Mouse (Mus musculus) embryo, embryonic 11.5 days (tissue): ENCODE measurements at regions not wholly inside any gene's neighbourhood (a gene's known extent, or its start where the extent isn't known, plus 50 kb on each side); places are given as distances from the start of the nearest gene placed in this dataset.
A peak's percentile ranks its signal among the peaks of the same experiment; 100 is the strongest.

Experiments used
- DNase-seq: peaks from one replicate; pipeline ENCODE4 v3.0.0-alpha.2; 2012; ENCODE audit warnings: low read depth, low spot score

- DNase-seq: no peak
Observed at GRCm38 (mm10) chr8:8186046-8186445, 475.0 kb downstream of the Efnb2 start.

DNA sequence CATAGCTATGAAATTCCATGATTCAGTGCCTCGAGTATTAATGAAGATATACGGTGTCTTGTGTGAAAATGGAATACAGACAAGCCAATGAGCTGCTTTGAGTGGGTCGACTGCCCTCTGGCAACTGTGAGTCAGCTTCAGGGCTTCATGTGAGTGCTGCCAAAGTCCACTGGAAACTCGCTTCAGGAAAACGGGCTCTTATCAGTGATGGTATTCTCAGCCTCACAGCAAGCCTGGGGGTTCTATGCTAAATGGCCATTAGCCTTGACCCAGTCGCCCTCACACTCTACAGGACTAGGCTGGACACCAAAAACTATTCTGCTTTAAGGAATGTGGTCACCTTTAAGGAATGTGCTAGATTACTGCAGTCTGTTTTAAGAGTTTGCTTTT is 477.8 kb downstream of the Efnb2 start:
- DNase-seq: no peak

DNA sequence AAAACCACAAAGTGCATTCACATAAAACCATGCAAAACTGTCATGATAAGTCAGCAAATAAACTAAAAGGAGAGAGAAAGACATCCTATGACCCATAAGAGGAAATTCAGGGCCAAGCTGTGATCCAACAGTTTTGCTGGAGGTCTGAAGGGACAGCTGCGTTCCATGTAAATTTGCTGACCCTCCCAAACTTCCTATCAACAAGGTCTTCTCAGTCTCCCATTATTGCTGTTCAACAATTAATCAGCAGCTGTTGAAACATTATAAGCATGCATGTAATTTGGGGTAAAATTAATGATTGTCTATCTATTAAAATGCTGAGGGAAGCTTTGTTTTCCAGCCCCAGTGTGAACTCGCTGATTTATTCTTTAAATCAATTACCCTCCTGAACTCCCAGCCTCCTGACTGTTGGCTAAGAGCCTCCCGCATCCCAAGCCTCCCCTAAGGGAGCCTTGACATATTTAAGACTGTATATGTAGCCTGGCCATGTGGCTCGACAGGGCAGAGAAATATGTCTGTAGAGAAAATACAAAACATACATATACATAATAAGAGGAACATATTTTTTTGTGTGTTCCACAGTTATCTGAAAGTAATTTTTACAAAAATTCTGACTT is 478.3 kb downstream of the Efnb2 start:
- DNase-seq: no peak

DNA sequence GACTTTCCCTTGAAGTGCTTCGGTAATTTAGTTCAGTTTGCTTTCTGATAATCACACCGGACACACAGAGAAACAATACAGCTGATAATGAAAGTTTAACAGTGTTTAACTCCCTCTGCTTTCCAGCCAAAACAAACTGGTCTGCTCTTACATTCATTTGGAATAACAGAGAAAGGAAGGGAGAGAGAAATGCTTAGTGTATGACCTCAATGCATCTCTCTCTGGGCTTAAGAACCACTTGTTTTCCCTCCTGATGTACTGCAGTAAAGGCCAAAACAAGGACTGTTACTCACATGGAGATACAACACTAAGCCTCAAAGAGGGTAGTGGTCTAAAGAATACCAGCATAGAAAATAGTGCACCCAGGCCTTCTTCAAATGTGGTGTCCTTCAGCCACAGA is 478.9 kb downstream of the Efnb2 start:
- no peak for DNase-seq

GRCm38 (mm10) chr8:8174286-8174685 is 486.8 kb downstream of the Efnb2 start:
- DNase-seq: no peak

DNA sequence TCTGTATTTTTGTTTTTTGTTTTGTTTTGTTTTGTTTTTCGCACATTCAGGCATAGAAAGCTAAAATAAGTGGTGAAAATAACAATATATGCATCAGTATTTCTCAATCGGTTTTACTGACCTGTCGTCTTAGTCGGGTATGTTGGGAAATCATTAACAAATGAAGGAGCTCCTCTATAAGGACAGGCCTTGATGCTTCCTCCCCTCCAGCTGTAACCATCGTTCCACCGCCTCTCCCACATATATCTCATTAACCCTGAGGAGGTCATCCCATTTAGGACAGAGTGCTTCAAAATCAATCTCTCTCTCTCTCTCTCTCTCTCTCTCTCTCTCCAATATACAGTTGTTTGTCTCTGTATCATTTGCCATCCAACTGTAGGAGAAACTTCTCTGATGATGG is 492.4 kb downstream of the Efnb2 start:
- no peak for DNase-seq

DNA sequence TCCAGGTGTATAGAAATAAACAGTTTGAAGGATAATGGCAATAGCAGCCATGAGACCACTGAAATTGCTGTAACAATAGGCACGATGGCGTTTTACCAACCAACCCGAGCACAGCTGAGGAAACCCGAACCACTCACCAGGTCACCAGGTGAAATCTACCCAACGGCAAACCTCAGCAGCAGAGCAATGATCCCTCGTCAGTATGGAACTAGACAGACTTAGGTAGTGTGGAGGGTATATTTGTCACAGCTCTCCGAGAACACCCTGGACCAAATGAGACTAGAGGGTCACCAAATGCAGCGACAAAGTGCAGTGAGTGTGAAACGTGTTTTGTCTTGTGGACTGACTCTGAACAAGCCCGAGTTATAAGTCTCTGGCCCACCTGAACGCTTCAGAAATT is 492.8 kb downstream of the Efnb2 start:
- no peak for DNase-seq

GRCm38 (mm10) chr8:8147527-8147926 is 513.5 kb downstream of the Efnb2 start:
- no peak for DNase-seq

- DNase-seq: no peak
Observed at GRCm38 (mm10) chr8:8142933-8143495, 518.0 kb downstream of the Efnb2 start.

DNA sequence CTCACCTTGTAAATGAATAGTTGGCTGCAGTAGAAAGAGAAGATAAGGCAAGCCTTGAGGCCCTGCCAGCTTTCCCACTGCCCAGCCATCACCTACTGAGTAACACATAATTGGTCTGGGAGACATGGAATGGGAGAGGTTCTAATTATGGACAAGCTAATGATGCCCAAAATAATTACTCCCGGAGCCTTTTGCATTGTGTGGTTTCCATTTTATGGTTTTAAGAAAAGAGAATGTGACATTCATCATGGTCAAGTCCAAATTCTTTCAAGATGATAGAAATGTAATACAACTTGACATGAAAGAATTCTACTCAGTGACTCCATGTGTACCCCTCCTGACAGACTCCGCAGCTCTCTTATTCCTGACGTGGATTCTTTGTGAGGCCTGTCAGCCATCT is 518.6 kb downstream of the Efnb2 start:
- no peak for DNase-seq

DNA sequence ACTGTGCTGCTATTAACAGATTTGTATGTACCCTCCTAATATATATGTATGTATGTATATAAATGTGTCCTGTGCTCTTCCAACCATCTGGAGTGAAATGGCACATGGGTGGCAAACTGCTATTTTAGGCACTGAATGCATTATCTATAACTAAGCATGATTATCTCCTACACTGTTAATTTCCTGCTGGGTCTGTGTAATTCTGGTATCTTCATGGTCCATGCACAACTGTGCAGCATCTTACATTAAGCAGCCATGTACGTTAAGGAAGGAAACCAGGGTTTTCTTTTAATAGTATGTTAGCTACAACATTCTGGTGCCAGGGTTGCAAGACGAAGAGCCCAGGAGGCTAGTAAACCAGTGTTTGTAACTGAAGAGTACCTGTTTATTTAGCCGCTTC is 521.3 kb downstream of the Efnb2 start:
- DNase-seq: no peak

GRCm38 (mm10) chr8:8133001-8133785 is 527.8 kb downstream of the Efnb2 start:
- no peak for DNase-seq

DNA sequence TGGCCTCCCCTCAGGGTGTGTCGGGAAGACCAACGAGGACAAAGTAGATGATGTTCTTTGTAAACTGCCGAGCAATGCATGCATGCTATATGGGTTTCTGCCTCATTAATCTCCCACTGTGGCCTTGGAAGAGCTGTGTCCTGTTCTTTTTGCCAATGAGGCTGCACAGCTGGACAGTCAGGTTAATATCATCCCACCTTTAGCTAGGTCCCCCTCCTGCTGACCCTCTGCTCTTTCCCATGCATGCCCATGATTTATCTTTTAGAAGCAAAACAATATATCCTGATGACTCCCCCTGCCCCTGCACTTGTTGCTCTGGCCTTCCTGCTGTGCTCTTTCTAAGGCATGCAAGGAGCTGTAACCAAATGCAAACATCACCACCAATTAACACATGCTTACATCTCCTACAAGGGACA is 529.1 kb downstream of the Efnb2 start:
- DNase-seq: no peak

DNA sequence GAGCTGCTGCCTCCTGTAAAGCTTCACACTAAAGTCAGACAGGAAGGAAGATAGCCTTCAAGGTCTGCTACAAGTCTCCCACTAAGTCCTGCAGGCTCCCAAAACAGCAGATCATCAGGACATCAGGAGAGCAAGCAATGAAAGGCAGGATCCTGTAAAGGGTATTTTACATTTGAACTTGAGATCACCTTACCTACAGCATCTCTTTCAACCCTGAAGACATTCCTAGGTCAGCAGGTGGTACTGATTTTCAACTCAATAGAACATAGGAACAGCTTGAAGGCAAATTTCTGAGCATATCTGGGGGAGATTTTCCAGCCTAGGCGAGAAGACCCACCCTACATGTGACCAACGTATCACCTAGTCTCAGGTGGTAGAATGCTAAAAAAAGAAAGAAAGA is 530.2 kb downstream of the Efnb2 start:
- no peak for DNase-seq

DNA sequence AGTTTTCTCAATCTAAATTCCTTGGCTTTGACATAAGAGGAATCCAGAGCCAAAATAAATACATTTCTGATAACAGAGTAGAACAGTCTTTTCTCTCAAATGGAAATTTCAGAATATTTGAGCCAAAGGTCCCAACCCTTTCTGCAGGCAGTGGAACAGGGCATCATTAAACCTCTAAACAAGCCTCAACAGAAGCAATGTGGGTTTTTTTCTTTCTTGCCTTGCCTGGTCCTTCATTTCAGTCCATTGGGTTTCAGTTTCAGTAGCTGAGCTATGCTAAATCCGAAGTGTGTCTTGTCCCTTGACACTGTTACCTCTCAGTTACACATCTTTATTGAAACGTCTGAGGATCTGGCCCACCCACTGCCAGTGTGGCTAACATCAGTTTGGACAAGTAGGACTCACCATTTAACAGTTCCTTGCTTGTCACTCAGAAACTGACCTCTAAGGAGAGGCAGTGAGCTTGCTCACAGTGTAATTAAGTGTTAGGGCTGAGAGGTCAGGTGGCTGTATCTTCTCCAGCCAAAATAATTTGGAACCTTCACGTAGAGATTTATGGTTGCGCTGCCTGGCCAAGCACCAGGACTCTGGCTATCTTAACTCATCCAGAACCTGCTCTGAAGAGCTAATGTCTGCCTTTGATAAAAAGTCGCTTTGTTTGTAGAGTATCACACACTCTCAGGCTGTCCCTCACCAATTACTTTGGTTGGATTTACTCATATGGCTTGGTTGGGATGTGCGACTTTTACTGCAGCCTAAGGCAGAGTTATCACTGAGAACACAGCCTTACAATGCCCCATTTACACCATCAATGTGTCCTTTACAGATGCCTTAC is 545.2 kb downstream of the Efnb2 start:
- DNase-seq: no peak

GRCm38 (mm10) chr8:8114604-8115003 is 546.4 kb downstream of the Efnb2 start:
- no peak for DNase-seq

GRCm38 (mm10) chr8:8109785-8110350 is 551.2 kb downstream of the Efnb2 start:
- no peak for DNase-seq

- no peak for DNase-seq
Observed at GRCm38 (mm10) chr8:8103492-8103891, 557.5 kb downstream of the Efnb2 start.

- peak; percentile 31 for DNase-seq
Observed at GRCm38 (mm10) chr8:8102010-8102727, 558.9 kb downstream of the Efnb2 start.

DNA sequence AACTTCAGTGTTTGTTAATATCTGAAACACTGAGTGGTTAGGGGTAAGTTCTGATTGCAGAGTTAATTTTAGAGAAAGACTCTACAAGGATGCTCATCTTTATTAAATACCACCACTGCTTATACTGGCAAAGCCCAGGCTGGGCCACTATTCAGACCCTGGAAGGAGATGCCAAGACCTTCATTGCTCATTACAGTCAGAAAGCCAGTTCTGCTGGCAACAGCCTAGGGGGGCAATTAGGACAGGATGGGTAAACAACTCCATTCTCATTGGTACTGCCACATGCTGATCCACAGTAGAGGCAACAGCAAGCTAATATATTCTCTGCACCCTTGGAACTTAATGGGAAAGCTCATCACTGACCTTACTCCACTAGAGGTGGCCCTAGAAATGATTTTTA is 568.5 kb downstream of the Efnb2 start:
- DNase-seq: no peak

- no peak for DNase-seq
Observed at GRCm38 (mm10) chr8:8084652-8085051, 576.4 kb downstream of the Efnb2 start.
